Mouse (Mus musculus): ENCODE data around the gene Fcrl5. TPM values are rescaled to one million over a fixed set of nuclear protein-coding genes. Genes with fewer than 3 reads are reported as not detected.

Gene Fcrl5
- polyA plus RNA-seq, 1 experiment: 0.52 TPM

DNA sequence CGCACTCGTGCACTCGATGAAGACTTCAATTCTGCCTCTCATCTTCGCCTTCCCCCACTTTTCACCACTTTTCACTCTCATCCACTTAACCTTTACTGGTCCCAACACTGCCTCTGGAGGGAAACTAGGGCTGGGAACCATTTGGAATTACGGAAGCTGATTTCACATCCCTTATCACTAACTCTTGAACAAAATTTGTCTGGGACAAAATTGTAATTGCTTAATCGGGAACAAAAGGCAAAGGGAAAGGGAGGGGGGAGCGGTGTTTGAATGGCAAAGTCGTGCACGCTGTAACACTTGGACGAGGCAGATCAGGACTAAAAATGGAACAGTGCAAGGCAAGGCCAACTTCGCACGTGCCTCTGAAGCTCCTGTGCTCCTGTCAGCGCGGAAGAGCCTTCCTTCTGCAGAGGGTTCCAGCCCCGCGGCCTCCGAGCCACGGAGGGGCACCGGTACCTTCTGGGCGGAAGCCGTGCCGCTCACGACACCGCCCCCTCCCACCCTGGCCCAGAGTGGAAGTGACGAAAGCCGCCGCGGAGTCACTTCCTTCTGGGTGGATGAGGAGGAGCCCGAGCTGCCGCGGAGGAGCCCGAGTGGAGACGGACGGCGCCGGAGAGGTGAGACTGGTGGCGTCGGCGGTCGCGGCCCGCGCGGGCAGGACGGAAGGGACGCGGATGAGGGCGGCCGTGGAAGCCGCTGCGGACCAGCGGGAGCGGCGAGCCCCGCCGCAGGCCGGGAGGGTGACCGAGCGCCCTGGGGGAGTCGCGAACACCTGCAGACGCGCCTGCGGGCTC lies 89.7 kb downstream of the Fcrl5 start, which contains the start of gene Etv3:
Gene Etv3, plus strand, starts transcription at position 365 of the 794 bp plus-strand sequence.
- DNase-seq (ENCODE audit: low read depth, low spot score): no peak
- WGBS: 4% methylated on average over 62 of the region's 64 CpGs

DNA sequence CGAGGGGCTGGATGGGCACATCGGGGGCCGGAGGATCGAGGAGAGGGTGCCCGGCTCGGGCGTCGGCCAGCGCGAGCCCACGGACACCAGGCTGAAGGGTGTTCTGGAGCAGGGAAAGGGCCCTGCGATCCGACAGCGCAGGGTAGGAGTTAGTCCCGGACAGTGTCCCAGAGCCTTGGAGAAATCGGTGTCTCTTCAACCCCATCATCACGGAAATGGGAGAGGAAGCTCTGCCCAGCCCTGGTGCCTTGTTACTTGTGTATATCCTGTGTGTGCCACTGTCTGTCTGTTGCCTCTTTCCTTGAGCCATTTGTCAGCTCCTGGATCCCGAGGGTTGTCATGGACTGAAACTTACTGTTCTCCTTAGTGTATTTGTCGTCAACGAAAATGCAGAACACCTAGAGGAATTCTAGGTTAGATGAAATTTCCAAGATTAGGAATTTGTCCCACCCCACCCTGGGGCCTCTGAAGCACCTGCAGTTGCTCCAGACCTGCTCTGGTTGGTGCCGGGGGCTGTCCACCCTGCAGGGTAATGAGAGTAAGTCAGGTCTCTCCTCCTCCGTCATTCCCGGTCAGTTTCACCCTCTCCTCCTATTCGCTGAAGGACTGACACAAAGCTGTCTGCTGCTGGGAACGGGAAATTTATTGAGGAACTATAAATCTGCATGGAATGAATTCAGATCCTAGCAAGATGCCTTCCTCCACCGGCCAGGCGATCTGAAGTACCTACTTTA lies 90.4 kb downstream of the Fcrl5 start:
- no peak for DNase-seq (ENCODE audit: low read depth, low spot score)
- 2% methylated on average over 27 of the region's 27 CpGs for WGBS

DNA sequence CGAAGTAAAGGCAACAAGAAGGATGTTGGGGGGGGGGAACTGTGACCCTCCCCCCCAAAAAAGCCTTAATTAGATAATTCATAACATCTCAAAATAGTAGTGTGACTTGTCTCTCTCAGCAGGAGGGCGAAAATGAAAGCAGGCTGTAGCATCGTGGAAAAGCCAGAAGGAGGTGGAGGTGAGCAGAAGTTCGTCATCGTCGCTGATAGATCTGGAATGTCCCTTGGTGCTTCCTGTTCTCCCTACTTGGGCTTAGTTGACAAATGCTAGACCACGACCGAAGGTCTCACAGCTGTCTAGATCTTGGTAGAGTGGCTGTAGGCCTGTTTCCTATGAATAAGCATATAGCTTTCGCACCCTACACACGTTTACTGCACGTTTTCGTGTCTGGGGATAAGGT lies 91.6 kb downstream of the Fcrl5 start:
- DNase-seq (ENCODE audit: low read depth, low spot score): no peak
- WGBS: 78% methylated on average over 12 of the region's 12 CpGs

DNA sequence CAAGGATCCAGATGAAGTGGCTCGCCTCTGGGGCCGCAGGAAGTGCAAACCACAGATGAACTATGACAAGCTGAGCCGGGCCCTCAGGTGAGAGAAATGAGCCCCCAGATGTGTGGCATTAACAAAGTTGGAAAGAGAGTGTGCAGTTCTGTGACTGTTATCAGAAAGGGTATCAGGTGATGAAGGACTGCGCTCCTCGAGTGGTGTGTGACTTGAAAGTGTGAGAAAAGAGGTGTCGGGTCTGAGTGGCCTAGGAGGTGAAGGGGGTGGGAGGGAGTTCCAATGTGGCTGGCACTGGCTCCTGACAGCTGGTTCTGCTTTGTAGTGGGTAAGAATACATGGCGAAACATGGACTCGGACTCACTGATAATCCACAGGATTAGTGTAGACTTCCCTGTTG lies 92.4 kb downstream of the Fcrl5 start:
- no peak for DNase-seq (ENCODE audit: low read depth, low spot score)
- WGBS: 80% methylated on average over 8 of the region's 8 CpGs

DNA sequence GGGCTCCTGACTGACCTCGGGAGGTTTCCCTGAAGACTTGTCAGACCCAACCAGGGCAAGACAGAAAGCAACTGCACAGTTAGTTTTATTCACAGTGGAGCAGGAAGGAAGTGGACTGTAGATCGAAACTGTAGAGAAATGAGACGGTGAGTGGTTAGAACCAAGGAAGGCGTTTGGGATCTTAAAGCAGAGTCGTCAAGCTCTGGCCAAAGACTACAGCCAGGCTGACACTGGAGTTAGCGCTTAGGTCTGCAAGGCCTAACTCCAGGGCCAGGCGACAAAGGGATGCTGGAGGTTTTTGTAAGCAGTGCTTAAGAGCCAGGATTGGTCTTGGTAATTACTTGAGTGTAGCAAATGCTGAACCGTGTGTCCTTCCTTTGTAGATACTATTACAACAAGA lies 93.3 kb downstream of the Fcrl5 start:
- no peak for DNase-seq (ENCODE audit: low read depth, low spot score)
- 81% methylated on average over 8 of the region's 8 CpGs for WGBS

DNA sequence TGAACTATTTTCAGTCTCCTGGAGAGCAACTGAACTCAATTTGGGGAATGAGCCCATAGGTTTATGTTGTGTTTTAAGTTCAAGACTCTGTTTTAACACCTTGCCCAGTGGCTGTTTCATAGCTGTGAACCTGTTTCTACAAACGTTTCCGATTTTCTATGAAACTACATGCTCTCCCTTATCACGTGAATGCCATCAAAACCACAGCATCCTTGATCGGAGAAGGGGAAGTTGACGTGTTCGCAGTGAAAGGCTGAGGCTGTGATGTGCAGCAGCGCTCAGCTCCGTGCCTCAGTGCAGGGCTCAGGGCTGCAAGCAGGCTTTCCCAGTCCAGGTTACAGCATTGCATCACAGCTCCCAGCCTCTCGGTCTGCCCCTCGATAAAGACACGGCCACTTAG lies 94.0 kb downstream of the Fcrl5 start:
- no peak for DNase-seq (ENCODE audit: low read depth, low spot score)
- WGBS: 84% methylated on average over 11 of the region's 11 CpGs

DNA sequence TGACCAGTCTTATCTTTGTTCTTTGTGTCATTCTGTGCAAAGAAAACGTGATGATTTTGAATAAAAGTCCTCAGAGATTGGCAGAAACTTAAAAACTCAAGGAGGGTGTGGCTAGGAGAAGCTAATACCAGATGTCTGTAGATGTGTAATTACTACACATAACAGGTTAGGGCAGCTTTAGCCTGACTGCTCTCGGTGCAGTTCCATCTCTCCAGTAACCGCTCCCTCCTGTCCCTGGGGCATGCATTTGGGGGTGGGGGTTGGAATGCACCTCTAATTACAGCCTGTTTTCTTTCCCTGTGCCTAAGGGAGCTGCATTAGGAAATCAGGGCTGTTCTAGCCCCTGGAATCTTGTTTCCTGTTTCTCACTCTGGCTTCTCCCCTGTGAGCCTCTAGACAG lies 94.7 kb downstream of the Fcrl5 start:
- DNase-seq (ENCODE audit: low read depth, low spot score): no peak
- 73% methylated on average over 3 of the region's 3 CpGs for WGBS

DNA sequence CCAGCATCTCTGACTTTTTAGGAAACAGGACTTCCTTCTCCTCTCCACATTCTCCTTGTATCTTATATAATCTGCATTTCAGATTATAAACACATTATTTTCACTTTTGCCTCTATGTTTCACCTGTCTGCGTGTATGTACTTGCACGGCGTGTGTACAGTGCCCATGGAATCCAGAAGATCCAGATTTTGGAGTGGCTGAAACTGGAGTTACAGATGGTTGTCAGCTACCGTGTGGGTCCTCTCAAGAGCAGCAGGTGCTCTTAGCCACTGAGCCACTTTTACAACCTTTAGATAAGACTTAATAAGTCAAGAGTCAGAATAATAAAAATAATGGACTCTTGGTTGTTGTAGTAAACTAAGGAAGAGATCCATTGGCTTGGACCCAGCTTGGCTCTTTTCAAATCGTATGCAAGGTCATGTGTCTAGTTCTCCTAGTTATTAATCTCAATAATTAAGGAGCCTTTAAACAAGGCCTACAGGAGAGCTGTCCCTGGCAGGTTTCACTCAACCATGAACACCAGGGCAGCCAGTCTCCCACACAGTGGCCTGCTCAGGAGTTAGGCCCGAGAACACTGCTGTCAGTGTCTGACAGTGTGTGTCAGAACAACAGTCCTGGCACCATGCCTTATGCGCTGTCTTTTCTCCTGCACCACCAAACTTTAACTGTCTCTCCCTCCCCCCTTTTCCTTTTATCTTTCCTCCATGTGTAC lies 98.2 kb downstream of the Fcrl5 start:
- WGBS: 77% methylated on average over 7 of the region's 7 CpGs
- no peak for DNase-seq (ENCODE audit: low read depth, low spot score)

DNA sequence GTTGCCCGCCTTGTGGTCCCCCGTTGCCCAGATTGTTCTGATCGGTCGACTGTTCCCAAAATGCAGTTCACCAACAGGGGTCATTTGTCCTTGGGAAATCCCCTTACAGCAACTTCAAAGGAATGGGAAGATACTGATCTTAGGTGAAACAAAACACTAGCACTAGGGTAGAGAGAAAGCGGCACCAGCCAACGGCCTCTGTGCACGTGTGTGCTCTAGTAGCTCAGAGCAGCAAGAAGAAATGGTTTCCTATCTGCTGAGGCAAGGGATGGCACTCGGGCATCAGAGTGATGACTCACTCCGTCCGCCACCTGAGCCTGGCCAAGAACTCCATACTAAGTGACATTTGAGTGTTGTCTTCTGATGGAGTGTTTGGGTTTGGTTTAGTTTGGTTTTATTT lies 102.5 kb downstream of the Fcrl5 start:
- 72% methylated on average over 10 of the region's 10 CpGs for WGBS
- DNase-seq (ENCODE audit: low read depth, low spot score): no peak

DNA sequence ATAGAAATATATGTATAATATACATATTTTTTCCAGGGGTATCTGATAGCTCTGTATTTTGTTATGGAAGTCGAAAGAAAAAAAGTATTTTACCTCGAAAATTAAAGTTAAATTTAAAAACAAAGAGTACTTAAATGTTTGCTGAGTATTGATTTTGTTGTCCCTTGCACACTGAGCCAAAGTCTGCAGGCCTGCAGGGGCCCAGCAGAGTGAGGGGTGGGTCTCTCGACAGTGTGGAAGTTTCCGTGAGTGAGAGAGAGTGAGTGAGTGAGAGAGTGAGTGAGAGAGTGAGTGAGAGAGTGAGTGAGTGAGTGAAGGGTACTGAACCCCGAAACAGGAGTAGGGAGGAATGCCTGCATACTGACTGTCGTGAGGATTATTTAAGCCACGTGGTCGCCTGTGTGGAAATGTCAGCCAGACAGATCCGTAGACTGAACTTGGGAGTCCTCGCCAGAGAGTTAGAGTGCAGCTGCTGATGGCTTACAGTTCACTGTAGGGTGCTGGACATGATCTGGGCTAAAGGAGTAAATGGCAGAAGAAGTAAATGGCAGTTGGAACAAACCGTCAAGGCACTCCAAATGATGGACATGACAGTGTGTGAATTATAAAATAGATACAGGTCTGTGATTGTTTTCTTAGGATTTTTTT lies 104.6 kb downstream of the Fcrl5 start:
- 82% methylated on average over 11 of the region's 11 CpGs for WGBS
- DNase-seq (ENCODE audit: low read depth, low spot score): no peak

DNA sequence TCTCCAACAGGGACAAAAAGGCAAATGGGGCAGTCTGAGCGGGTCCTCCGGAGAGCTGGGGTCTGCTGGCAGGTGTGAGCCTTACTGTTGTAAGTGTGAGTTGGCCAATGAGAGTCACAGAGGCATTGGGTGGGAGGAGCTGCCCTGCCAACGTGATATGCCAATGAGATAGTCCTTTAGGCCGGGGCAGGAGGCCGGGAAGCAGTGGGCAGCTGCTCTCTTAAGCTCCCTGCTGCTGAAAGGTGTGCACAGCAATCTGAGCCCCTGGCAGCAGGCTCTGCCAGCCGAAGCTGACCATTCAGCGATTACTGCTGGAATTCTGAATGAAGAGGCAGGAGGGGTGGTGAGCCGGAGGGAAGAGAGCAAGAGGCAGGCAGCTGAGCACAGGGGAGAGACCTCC lies 105.1 kb downstream of the Fcrl5 start:
- no peak for DNase-seq (ENCODE audit: low read depth, low spot score)
- WGBS: 59% methylated on average over 8 of the region's 8 CpGs

DNA sequence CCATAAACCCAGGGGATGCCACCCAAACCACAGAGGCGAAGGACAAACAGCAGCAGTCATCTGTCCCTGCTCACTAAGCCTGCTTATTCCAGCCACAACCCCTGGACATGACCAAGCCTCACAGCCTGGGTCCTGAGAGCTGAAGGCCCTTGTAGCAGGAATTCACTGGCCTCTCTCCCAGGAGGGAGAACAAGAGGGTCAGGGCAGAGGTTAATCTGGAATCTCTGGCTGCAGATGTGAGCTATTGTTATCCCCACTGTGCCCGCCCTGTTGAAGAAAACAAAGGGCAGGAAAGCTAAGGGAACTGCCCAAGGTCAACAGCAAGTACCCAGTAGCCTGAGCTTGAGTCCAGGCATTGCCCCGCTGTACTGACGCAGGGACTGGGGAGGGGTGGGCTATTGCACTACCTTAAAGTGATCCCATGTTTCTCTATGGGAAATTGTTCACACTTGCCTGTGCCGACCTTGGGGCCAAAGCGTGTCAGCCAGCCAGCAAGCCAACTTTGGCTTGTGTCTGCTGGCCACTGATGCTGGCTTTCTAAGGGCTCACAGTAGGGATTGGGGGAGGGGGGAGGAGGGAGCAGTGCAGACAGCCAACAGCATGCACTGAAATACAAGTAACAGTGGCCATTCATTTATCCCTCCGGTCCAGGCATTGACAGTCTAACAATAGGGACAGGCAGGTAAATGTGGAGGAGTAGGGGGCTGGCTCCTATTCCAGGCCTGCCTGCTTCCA lies 107.1 kb downstream of the Fcrl5 start:
- WGBS: 81% methylated on average over 7 of the region's 7 CpGs
- DNase-seq (ENCODE audit: low read depth, low spot score): no peak

DNA sequence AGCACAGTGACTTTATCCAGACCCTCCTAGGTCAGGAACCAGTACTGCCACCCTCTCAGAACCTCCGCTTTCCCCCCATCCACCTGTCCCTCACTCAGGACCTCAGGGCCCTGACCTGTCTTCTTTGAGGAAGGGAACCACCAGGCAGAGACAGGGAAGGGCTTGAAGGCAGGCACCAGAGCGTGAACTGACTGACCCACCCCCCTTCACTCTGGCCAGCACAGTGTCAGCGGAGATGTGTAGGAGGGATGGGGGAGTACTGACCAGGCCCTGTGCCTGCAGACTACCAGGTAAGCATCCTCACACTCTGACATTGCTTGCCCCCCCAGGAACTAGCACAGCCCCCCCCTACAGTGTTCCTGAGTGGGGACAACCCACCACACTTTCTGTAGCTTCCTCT lies 110.0 kb downstream of the Fcrl5 start:
- 99% methylated on average over 3 of the region's 3 CpGs for WGBS
- DNase-seq (ENCODE audit: low read depth, low spot score): no peak

DNA sequence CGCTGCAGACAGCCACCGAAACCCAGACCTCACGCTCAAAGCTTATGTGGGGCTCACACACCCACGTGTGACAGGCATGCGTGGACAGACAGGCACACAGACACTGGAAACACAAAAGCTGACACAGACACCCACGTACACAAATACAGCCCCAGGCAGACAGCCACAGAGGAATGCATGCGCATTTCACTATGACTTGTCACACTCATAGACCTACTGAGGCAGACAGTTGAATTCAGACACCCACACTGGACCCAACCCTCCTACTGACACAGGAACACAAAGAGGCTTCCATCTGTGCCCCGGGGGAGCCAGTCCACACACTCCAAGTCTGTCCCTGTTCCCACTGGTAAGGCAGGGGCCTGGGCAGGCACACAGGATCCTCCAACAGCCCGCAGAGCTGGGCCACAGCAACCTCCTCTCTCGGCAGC lies 110.7 kb downstream of the Fcrl5 start:
- no peak for DNase-seq (ENCODE audit: low read depth, low spot score)
- 84% methylated on average over 10 of the region's 10 CpGs for WGBS

DNA sequence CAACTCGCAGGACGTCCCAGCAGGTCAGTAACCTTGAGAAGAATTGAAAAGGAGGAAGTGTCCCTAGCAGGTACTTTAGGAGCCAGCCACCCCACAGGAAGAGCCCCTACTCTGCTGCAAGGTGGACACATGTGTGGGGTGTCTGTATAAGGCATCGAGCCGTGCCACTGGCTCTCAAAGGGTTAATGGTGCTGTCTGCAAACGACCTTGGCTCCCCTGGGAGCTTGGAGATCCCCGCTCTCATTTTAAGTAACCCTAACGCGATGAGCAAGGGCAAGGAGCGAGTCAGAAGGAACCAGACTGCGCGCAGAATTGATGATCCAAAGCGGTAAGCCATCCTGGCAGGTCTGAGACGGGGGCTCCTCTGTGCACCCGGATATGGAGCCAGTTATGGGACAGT lies 114.3 kb downstream of the Fcrl5 start:
- WGBS: 28% methylated on average over 14 of the region's 14 CpGs
- DNase-seq (ENCODE audit: low read depth, low spot score): no peak

Other genes with a start within 250 kb of the Fcrl5 start
- 0.85 and 1.3 TPM in 2 replicates for gene Fcrls, start 172.0 kb upstream of the Fcrl5 start, polyA plus RNA-seq (2012; rRNA removed)
- gene Cd5l, start 77.9 kb upstream of the Fcrl5 start, polyA plus RNA-seq (2012; rRNA removed): 0.12 and 0.43 TPM in 2 replicates
- gene Fcrl1, start 59.4 kb upstream of the Fcrl5 start, polyA plus RNA-seq (2012; rRNA removed): 4.2 and 5.2 TPM in 2 replicates
- 13.1 and 25.2 TPM in 2 replicates for gene Etv3, start 89.6 kb downstream of the Fcrl5 start, polyA plus RNA-seq (2012; rRNA removed)
- 23.9 and 34.2 TPM in 2 replicates for gene Arhgef11, start 181.8 kb downstream of the Fcrl5 start, polyA plus RNA-seq (2012; rRNA removed)

All from large intestine, adult 2 months (tissue).